Mouse (Mus musculus) ES-E14 (cell line): ENCODE measurements around the gene Psmc2.

Experiments used
- HCFC1 ChIP-seq: IDR thresholded peaks from 2 replicates; pipeline ENCODE4 v1.6.1; 2012; ENCODE audit warnings: low read length, inconsistent platforms, borderline replicate concordance; ENCODE audit not compliant: insufficient read depth
- ZC3H11A ChIP-seq: IDR thresholded peaks from 2 replicates; pipeline ENCODE4 v1.6.1; 2012; ENCODE audit warnings: low read depth, mild to moderate bottlenecking, inconsistent platforms, low read length, borderline replicate concordance

DNA sequence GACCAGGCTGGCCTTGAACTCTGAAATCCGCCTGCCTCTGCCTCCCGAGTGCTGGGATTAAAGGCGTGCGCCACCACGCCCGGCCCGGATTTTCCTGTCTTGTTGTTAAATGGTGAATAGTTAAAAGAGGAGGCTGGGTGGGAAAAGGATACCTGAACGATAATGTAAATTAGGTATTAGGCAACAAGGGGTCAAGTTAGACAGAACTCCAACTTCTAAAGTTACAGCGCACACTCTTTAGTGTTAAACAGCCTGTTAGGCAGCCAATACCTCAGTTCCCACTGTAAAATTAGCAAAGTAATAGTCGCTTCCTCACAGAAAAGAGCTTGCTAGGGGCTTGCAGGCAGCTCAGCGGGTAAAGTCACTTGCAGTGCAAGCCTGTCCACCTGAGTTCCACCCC, 49.0 kb upstream of the Psmc2 start:
- TF ChIP-seq HCFC1 (no peak), ZC3H11A (no peak)
